Mouse (Mus musculus) neural tube, embryonic 13.5 days (tissue): ENCODE measurements around the gene Tsr1. TPM values are rescaled to one million over a fixed set of nuclear protein-coding genes. Genes with fewer than 3 reads are reported as not detected.

Source experiments
- ATAC-seq: fragments of 200-750 bp; cut with Nextera tagmentation; 2 replicates; pipeline ENCODE4 v1.8.0; 2017; ENCODE audit warnings: low read depth, mild to moderate bottlenecking, moderate TSS enrichment, moderate library complexity
- H3K27ac ChIP-seq: fragments of 300-500 bp; sonication (generic); replicated peaks from 2 replicates; pipeline ENCODE4 v1.5.1; 2015; ENCODE audit warnings: moderate library complexity, mild to moderate bottlenecking, inconsistent platforms
- H3K27me3 ChIP-seq: fragments of 300-500 bp; sonication (generic); 2 replicates; pipeline ENCODE4 v1.6.1; 2015; ENCODE audit warnings: mild to moderate bottlenecking, inconsistent platforms
- H3K36me3 ChIP-seq: fragments of 300-500 bp; sonication (generic); 2 replicates; pipeline ENCODE4 v1.6.1; 2015; ENCODE audit warnings: mild to moderate bottlenecking, inconsistent platforms
- H3K4me1 ChIP-seq: fragments of 300-500 bp; sonication (generic); replicated peaks from 2 replicates; pipeline ENCODE4 v1.6.1; 2015; ENCODE audit warnings: inconsistent platforms
- H3K4me2 ChIP-seq: fragments of 300-500 bp; sonication (generic); 2 replicates; pipeline ENCODE4 v1.6.1; 2015; ENCODE audit warnings: inconsistent platforms, mild to moderate bottlenecking, moderate library complexity
- H3K4me3 ChIP-seq: fragments of 300-500 bp; sonication (generic); 2 replicates; pipeline ENCODE4 v1.5.1; 2015; ENCODE audit warnings: mild to moderate bottlenecking, inconsistent platforms
- H3K9ac ChIP-seq: fragments of 300-500 bp; sonication (generic); 2 replicates; pipeline ENCODE4 v1.6.1; 2015; ENCODE audit warnings: moderate library complexity, mild to moderate bottlenecking, inconsistent platforms
- H3K9me3 ChIP-seq: fragments of 300-500 bp; sonication (generic); 2 replicates; pipeline ENCODE4 v1.6.1; 2016; ENCODE audit warnings: inconsistent platforms
- WGBS: fragments of 180-500 bp; shearing (Covaris S2); methylation state at CpG from one replicate; pipeline ENCODE4 v1.1.7; 2015; 5-methylcytosine and 5-hydroxymethylcytosine counted together
- polyA plus RNA-seq: library from polyadenylated mRNA; unstranded; fragments of >200 nt; fragmentation: Nextera tagmentation; extraction: Ambion mirVana; gene quantifications from 2 replicates; pipeline ENCODE4 v1.2.1, GENCODE M21; 2015

Tsr1 gene
- polyA plus RNA-seq, 1 experiment from 2014 or later = 30.2 TPM

DNA sequence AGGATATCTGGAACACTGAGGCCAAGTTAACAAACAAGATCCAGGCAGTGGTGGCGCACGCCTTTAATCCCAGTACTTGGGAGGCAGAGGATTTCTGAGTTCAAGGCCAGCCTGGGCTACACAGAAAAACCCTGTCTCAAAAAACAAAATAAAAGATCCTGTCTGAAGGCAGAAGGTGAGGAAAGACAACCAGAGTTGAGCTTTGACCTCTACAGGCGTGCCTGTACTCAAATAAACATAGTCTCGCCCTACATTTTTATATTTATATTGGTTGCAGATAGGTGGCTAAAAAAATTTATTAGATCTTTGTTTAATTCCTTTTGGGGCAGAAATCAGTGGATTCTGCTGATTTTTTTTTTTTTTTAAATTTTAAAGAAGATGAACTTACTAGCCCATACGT, 4.5 kb downstream of the Tsr1 start:
- H3K9me3 ChIP-seq = no peaks in the 10 kb centered on the region
- H3K4me3 ChIP-seq = no peak overlapping the region
- H3K4me1 ChIP-seq = peaks cover 26% of the 10 kb centered on the region
- H3K9ac ChIP-seq = no peak overlapping the region
- no peak overlapping the region for H3K4me2 ChIP-seq
- no peak for ATAC-seq
- H3K27me3 ChIP-seq = no peaks in the 10 kb centered on the region
- no peak overlapping the region for H3K27ac ChIP-seq
- peaks cover 79% of the 10 kb centered on the region for H3K36me3 ChIP-seq
- WGBS = 95% methylated on average over 5 of the region's 5 CpGs

DNA sequence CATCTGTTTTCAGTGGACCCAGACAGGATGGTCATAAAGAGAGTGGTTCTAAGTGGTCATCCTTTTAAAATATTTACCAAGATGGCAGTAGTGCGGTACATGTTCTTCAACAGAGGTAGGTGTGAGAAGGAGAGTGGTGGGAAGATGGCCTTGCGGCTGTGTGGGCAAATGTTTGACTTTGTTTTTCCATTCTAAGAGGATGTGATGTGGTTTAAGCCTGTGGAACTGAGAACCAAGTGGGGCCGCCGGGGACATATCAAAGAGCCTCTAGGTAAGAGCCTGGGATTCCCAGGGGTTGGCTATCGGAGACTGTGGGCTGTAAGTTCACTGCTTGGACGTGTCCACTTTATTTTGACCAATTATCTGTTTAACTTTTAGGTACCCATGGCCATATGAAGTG, 10.0 kb downstream of the Tsr1 start:
- H3K4me2 ChIP-seq = no peak overlapping the region
- 93% methylated on average over 6 of the region's 6 CpGs for WGBS

DNA sequence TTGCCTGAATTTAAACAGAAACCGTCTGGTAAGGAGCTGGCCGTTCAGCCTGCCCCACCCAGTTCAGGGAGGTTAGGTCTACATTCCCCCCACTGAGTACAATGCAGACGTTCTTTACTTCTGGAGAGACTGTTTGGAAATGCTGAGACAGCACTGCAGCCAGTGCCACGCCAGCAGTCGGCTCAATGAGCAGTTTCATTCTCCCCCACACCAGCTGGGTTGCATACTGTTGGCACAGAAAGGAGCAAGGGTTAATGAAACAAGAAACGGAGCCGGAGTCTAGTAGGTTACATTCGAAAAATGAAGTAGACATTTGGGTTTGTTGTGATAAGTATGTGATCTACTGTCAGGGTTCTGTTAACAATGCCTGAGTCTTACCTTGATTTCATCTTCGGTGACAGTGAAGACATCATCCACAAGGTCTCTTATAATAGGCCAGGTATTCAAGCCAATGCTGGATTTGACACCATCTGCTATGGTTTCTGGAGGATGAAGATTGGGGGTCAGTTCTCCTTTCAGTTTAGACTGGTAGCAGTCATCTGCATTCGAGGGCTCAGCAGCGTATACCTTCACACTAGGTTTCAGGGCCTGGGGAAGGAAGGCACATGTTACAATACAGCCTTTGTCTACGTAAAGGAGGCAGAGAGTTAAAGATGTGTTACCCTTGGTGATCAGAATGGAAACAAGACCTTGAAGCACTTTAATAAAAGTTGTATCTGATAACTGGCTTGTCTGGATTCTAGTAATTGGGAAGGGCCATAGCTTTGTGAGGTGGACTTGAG, 10.9 kb downstream of the Tsr1 start:
- no peaks in the 10 kb centered on the region for H3K4me1 ChIP-seq
- H3K4me2 ChIP-seq = no peak overlapping the region
- ATAC-seq = no peak
- H3K4me3 ChIP-seq = no peak overlapping the region
- peaks cover 64% of the 10 kb centered on the region for H3K36me3 ChIP-seq
- WGBS = 83% methylated on average over 12 of the region's 12 CpGs
- H3K27me3 ChIP-seq = no peaks in the 10 kb centered on the region
- H3K9me3 ChIP-seq = no peaks in the 10 kb centered on the region
- H3K9ac ChIP-seq = no peak overlapping the region
- no peak overlapping the region for H3K27ac ChIP-seq

More for the DNA sequence above, 10.0 kb downstream of the Tsr1 start:
- no peaks in the 10 kb centered on the region for H3K9me3 ChIP-seq
- H3K27ac ChIP-seq = no peak overlapping the region
- H3K4me1 ChIP-seq = no peaks in the 10 kb centered on the region
- no peaks in the 10 kb centered on the region for H3K27me3 ChIP-seq
- H3K36me3 ChIP-seq = peaks cover 73% of the 10 kb centered on the region
- ATAC-seq = no peak
- no peak overlapping the region for H3K9ac ChIP-seq
- no peak overlapping the region for H3K4me3 ChIP-seq

DNA sequence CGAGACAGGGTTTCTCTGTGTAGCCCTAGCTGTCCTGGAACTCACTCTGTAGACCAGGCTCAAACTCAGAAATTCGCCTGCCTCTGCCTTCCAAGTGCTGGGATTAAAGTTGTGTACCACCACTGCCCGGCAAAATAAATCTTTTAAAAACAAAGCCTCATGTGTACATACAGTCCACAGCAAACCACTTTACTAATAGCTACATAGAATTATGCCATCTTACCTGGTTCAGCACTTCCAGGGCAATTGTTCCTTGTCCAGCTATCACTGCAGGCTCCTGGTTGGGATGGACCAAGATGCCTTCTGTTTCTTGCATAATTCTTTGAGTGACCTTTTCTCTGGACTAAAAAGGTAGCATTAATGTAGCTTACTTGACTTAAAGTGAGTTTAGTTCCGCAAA, 12.1 kb downstream of the Tsr1 start:
- peaks cover 52% of the 10 kb centered on the region for H3K36me3 ChIP-seq

DNA sequence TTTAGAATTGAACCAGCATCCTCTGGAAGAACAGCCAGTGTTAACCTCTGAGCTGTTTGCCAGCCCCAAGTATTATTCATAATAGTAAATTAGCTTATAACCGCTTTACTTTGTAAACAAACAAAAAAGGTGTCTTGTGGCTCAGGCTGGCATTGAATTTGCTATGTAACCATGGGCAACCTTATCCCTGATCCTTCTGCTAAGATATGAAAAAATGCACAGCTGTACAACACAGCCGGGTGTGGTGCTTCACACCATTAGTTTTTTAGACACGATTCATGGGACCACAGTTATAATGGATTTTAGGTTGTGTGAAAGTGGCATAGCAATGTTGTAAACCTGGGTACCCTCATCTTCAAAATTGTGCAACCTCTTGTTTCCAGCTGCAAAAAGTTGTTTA, 14.6 kb downstream of the Tsr1 start:
- Histone ChIP-seq H3K4me2 (no peak overlapping the region), H3K27me3 (no peaks in the 10 kb centered on the region), H3K36me3 (peaks cover 28% of the 10 kb centered on the region), H3K4me1 (no peaks in the 10 kb centered on the region), H3K27ac (no peak overlapping the region), H3K4me3 (no peak overlapping the region), H3K9me3 (no peaks in the 10 kb centered on the region), H3K9ac (no peak overlapping the region)
- ATAC-seq = no peak
- WGBS = 93% methylated on average over 3 of the region's 3 CpGs

More for the DNA sequence above, 12.1 kb downstream of the Tsr1 start:
- no peak overlapping the region for H3K4me2 ChIP-seq
- no peaks in the 10 kb centered on the region for H3K9me3 ChIP-seq
- no peaks in the 10 kb centered on the region for H3K27me3 ChIP-seq
- H3K27ac ChIP-seq = no peak overlapping the region
- H3K9ac ChIP-seq = no peak overlapping the region
- no peak overlapping the region for H3K4me3 ChIP-seq
- 94% methylated on average over 4 of the region's 4 CpGs for WGBS
- no peaks in the 10 kb centered on the region for H3K4me1 ChIP-seq
- ATAC-seq = no peak

DNA sequence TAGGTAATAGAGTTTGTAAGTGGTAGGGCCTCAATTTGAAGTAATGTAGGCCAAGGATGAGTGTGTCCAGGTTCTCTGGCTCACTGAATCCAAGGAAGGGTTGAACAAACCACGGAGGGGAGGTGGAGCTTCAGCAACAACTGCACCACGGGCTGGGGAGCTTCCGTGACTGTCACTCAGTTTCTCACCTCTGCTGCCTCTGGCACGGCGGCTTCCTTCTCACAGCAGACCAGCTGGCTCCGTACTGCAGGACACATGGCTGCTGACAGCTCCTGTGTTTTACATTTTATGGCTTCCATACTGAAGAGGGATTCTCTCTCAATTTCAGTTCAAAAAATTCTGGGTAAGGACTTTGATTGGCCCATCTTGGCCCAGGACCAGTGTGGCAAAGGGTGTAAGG, 21.4 kb downstream of the Tsr1 start:
- WGBS = 77% methylated on average over 6 of the region's 6 CpGs
- no peaks in the 10 kb centered on the region for H3K9me3 ChIP-seq
- no peak for ATAC-seq

DNA sequence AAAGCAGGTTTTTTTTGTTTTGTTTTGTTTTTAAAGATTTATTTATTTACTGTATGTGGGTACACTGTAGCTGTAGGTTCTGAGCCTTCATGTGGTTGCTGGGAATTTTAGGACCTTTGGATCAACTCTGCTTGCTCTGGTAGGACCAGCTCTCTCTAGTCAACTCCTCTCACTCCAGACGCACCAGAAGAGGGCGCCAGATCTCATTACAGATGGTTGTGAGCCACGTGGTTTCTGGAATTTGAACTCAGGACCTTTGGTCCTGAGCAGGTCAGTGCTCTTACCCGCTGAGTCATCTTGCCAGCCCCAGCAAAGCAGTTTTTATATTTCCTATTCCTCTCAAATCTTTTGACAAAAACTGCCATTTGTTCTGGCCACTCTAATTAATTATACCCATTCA, 26.3 kb downstream of the Tsr1 start:
- Histone ChIP-seq H3K4me3 (no peak overlapping the region), H3K4me2 (0 out of 2 replicates have a peak overlapping the region, but pooled peaks have one; percentile 69), H3K27ac (no peak overlapping the region), H3K4me1 (peaks cover 24% of the 10 kb centered on the region), H3K27me3 (no peaks in the 10 kb centered on the region), H3K9me3 (no peaks in the 10 kb centered on the region), H3K36me3 (peaks cover 7% of the 10 kb centered on the region), H3K9ac (no peak overlapping the region)
- no peak for ATAC-seq
- WGBS = 62% methylated on average over 4 of the region's 4 CpGs

More for the DNA sequence above, 21.4 kb downstream of the Tsr1 start:
- Histone ChIP-seq H3K27ac (no peak overlapping the region), H3K4me1 (peaks cover 2% of the 10 kb centered on the region), H3K4me2 (no peak overlapping the region), H3K9ac (no peak overlapping the region), H3K27me3 (no peaks in the 10 kb centered on the region), H3K36me3 (peaks cover 21% of the 10 kb centered on the region), H3K4me3 (no peak overlapping the region)

DNA sequence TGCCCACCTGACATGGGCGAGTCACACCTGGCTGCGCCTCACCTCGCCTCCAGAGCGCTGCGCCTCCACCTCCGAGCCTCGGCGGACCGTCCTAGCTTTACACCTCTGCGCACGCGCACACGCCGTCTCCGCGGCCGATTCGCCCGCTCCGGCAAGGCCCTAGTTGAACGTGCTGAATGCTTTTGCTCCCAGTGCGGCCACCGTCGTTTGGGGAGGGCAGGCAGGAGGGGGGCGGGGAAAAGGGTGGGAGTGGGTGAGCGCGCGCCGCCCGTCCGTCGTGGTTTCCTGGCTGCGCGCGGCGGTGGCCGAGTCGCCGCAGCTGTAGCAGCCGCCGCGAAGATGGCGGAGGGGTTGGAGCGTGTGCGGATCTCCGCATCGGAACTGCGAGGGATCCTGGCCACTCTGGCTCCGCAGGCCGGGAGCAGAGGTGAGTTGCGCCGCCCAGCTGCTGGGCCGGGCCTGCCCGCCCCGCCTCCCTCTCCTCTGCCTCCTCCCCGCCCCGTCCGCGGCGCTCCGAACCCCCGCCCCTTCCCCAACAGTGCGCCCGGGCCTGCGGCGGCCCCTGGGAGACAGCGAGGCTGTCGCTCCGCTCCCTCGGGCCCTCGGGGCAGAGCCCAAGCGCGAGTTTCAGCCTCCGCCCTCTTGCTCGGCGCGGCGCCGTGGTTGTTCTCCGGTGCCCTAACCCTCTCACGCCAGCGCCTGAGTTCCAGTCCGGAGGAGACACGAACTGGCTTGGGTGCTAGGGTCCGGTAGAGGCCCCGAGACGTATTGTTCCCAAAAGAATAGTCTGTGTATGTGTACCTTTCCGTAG, 27.9 kb downstream of the Tsr1 start, which contains the start of the genes Smg6 and Srr:
Gene Smg6, plus strand, starts transcription at position 247 of the 811 bp plus-strand sequence.
Gene Srr, minus strand, starts transcription at position 372 of the 811 bp plus-strand sequence.
- Histone ChIP-seq H3K4me3 (peak within 1 kb of the TSS; percentile 96), H3K9me3 (no peaks in the 10 kb centered on the region), H3K27me3 (no peaks in the 10 kb centered on the region), H3K9ac (peak within 1 kb of the TSS; percentile 94), H3K27ac (peak within 1 kb of the TSS; percentile 98), H3K4me2 (peak within 1 kb of the TSS; percentile 69), H3K36me3 (peaks cover 18% of the 10 kb centered on the region), H3K4me1 (peaks cover 24% of the 10 kb centered on the region)
- under 1% methylated on average over 86 of the region's 88 CpGs for WGBS
- ATAC-seq = peak; percentile 95

DNA sequence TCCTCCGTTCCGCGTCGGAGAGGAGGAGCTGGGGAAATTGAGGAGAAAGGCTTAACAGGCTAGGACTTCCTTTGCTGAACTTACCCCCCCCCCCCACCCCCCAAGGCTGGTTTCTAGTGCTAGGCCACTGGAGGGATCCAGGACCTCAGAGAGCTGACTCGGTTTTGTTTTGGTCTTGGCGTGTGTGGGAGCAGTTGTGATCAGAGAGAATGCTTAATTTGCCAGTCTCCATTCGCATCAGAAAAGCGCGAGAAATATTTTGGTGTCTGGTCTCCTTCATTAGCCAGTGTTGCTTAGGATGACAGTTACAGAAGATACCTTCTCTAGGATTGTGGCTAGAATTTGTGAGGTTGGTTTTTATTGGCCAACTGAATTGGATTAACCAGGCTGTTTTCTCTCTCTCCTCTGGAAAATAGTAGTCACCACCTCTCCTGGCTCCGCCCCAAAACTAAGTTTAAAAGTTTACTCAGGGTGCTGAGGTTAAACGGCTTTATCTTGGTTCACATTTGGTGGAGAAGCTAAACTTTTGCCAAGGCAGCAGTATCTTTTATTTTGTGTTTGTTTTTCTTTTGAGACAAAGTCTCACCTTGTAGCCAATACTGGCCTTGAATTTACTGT, 28.6 kb downstream of the Tsr1 start:
- H3K9me3 ChIP-seq = no peaks in the 10 kb centered on the region
- H3K4me2 ChIP-seq = peak overlapping the region; percentile 69
- H3K9ac ChIP-seq = peak overlapping the region; percentile 94
- H3K4me3 ChIP-seq = peak overlapping the region; percentile 96
- H3K36me3 ChIP-seq = peaks cover 21% of the 10 kb centered on the region
- peak; percentile 24; the same call in 1 of the 2 replicates for ATAC-seq
- H3K27me3 ChIP-seq = no peaks in the 10 kb centered on the region
- 7% methylated on average over 11 of the region's 11 CpGs for WGBS
- H3K27ac ChIP-seq = peak overlapping the region; percentile 98
- peaks cover 24% of the 10 kb centered on the region for H3K4me1 ChIP-seq

DNA sequence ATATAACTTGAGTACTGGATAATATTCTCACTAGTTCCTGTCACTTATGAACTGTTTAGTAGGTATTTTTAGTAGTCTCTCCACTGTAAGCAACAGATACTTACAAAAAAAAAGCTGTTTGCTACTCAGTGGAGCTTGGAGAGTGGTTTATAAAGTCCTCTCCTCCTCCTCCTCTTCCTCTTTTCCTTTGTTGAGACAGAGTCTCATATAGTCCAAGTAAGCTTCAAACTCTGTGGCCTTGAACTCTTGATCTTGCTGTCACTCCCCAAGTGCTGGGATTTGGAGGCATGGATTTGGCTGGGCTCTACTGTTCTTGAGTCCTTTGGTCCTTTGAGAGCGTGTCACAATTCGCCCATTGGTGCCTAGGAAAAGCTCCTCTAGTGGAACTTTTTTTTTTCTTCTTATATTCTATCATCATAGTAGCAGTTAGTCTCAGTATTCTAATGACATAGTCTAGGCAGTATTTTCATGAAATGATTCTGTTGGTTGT, 29.4 kb downstream of the Tsr1 start:
- no peak for ATAC-seq
- H3K4me1 ChIP-seq = peaks cover 24% of the 10 kb centered on the region
- 94% methylated on average over 2 of the region's 2 CpGs for WGBS
- no peaks in the 10 kb centered on the region for H3K9me3 ChIP-seq
- no peak overlapping the region for H3K9ac ChIP-seq
- peak overlapping the region; percentile 96; the same call in 1 of the 2 replicates for H3K4me3 ChIP-seq
- H3K27ac ChIP-seq = no peak overlapping the region
- peaks cover 26% of the 10 kb centered on the region for H3K36me3 ChIP-seq
- no peaks in the 10 kb centered on the region for H3K27me3 ChIP-seq
- H3K4me2 ChIP-seq = 0 out of 2 replicates have a peak overlapping the region, but pooled peaks have one; percentile 14

DNA sequence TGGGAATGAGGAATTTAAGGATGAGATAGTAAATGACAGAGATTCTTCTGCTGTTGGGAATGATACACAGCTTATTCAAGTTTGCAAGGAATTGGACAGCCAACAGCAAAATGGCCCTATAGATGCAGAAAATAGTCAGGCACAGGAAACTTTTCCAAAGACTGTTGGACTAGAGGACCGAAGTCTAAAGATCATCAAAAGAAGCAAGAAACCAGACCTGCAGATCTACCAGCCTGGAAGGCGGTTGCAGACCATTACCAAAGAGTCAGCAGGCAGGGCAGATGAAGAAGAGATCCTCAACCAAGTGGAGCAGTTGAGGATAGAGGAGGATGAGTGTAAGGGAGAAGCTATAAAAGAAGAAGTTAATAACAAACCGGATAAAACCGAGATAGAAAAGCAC, 31.2 kb downstream of the Tsr1 start:
- peaks cover 23% of the 10 kb centered on the region for H3K4me1 ChIP-seq
- no peak overlapping the region for H3K27ac ChIP-seq
- H3K9me3 ChIP-seq = no peaks in the 10 kb centered on the region
- H3K4me2 ChIP-seq = no peak overlapping the region
- 79% methylated on average over 4 of the region's 4 CpGs for WGBS
- peaks cover 44% of the 10 kb centered on the region for H3K36me3 ChIP-seq
- no peak for ATAC-seq
- no peaks in the 10 kb centered on the region for H3K27me3 ChIP-seq
- no peak overlapping the region for H3K9ac ChIP-seq
- H3K4me3 ChIP-seq = no peak overlapping the region

DNA sequence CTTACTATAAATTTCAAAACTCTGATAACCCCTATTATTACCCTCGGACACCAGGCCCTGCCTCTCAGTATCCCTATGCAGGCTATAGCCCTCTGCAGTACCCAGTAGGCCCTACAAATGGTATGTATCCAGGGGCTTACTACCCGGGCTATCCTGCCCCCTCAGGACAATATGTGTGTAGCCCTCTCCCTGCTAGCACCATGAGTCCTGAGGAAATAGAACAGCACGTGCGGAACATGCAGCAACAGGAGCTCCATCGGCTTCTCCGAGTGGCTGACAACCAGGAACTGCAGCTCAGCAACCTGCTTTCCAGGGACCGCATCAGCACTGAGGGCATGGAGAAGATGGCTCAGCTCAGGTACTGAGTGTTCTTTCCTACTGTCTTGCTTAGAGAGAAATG, 32.5 kb downstream of the Tsr1 start:
- 93% methylated on average over 7 of the region's 7 CpGs for WGBS
- Histone ChIP-seq H3K4me2 (no peak overlapping the region), H3K4me3 (no peak overlapping the region), H3K9me3 (no peaks in the 10 kb centered on the region), H3K4me1 (peaks cover 14% of the 10 kb centered on the region), H3K36me3 (peaks cover 57% of the 10 kb centered on the region), H3K27ac (no peak overlapping the region), H3K9ac (no peak overlapping the region), H3K27me3 (no peaks in the 10 kb centered on the region)
- ATAC-seq = no peak
